Mouse (Mus musculus) brain, adult 2 months (tissue): ENCODE measurements around the gene 1700001K19Rik.
"Not testable (repeated sequence)": the region's sequence is repeated elsewhere in the genome, so short reads cannot be mapped to it uniquely, and the experiment has no call there.

Source experiments
- DNase-seq: peaks from one replicate; pipeline ENCODE4 v3.0.0; 2011; ENCODE audit warnings: low read depth, low spot score

1700001K19Rik gene

GRCm38 (mm10) chr12:110682561-110683299 lies at the start of gene 1700001K19Rik:
Gene 1700001K19Rik, minus strand, starts transcription at chr12:110682619.
- no peak for DNase-seq

- DNase-seq = no peak
Measured at GRCm38 (mm10) chr12:110726428-110726827, 44.0 kb upstream of the 1700001K19Rik start.

- no peak for DNase-seq
Measured at GRCm38 (mm10) chr12:110725489-110725888, 43.1 kb upstream of the 1700001K19Rik start.

GRCm38 (mm10) chr12:110725051-110725450 lies 42.6 kb upstream of the 1700001K19Rik start:
- no peak for DNase-seq

GRCm38 (mm10) chr12:110716004-110716403 lies 33.6 kb upstream of the 1700001K19Rik start:
- DNase-seq = no peak

- DNase-seq = no peak
Measured at GRCm38 (mm10) chr12:110714215-110714614, 31.8 kb upstream of the 1700001K19Rik start.

- DNase-seq = no peak
Measured at GRCm38 (mm10) chr12:110713784-110714183, 31.4 kb upstream of the 1700001K19Rik start.

- no peak for DNase-seq
Measured at GRCm38 (mm10) chr12:110711270-110711669, 28.9 kb upstream of the 1700001K19Rik start.

- DNase-seq = no peak
Measured at GRCm38 (mm10) chr12:110707451-110707850, 25.0 kb upstream of the 1700001K19Rik start.

- DNase-seq = peak; percentile 75
Measured at GRCm38 (mm10) chr12:110706337-110707231, 24.2 kb upstream of the 1700001K19Rik start.

GRCm38 (mm10) chr12:110705419-110705818 lies 23.0 kb upstream of the 1700001K19Rik start:
- DNase-seq = not testable (repeated sequence)

GRCm38 (mm10) chr12:110703682-110704081 lies 21.3 kb upstream of the 1700001K19Rik start:
- no peak for DNase-seq

GRCm38 (mm10) chr12:110703008-110703471 lies 20.6 kb upstream of the 1700001K19Rik start:
- DNase-seq = peak; percentile 90

GRCm38 (mm10) chr12:110702556-110702955 lies 20.1 kb upstream of the 1700001K19Rik start, which contains the start of gene Hsp90aa1:
Gene Hsp90aa1, minus strand, starts transcription at chr12:110702728.
- DNase-seq = no peak

- not testable (repeated sequence) for DNase-seq
Measured at GRCm38 (mm10) chr12:110701363-110701762, 18.9 kb upstream of the 1700001K19Rik start.

- DNase-seq = no peak
Measured at GRCm38 (mm10) chr12:110700730-110701129, 18.3 kb upstream of the 1700001K19Rik start.

- DNase-seq = no peak
Measured at GRCm38 (mm10) chr12:110699171-110699547, 16.7 kb upstream of the 1700001K19Rik start.

- no peak for DNase-seq
Measured at GRCm38 (mm10) chr12:110698523-110699170, 16.2 kb upstream of the 1700001K19Rik start.

GRCm38 (mm10) chr12:110698080-110698479 lies 15.7 kb upstream of the 1700001K19Rik start:
- DNase-seq = no peak

GRCm38 (mm10) chr12:110697457-110697856 lies 15.0 kb upstream of the 1700001K19Rik start:
- no peak for DNase-seq

- no peak for DNase-seq
Measured at GRCm38 (mm10) chr12:110696975-110697400, 14.6 kb upstream of the 1700001K19Rik start.
